Mouse (Mus musculus): ENCODE measurements at regions not wholly inside any gene's neighbourhood (a gene's known extent, or its start where the extent isn't known, plus 50 kb on each side); places are given as distances from the start of the nearest gene placed in this dataset.

- no peak for DNase-seq (ENCODE audit: low spot score)
These were observed 100.2 kb downstream of the Kctd12 start for GRCm38 (mm10) chr14:102882281-102882680.

DNA sequence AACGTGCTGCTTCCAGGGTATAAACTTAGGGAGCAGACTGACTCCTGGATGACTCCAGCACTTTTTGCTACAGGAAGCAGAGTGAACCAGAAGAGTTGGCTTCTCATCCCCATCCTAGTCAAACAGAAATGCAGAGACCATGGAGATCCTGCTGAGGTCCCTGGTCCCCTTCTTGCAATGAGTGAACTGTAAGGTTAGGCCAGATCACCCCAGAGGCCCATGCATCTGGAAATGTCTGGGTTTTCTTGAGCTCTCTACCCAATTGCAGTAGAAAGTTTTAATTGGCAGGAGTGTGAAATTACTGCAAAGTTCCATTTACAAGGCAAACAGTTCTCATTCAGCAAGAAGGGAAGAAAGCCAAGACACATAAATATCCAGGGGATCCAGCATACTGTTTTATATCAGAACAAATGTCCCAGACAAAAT, 101.8 kb downstream of the Kctd12 start:
- DNase-seq (ENCODE audit: low spot score): no peak

GRCm38 (mm10) chr14:102878572-102878971, 103.9 kb downstream of the Kctd12 start:
- DNase-seq (ENCODE audit: low spot score): no peak

GRCm38 (mm10) chr14:102868160-102868559, 114.3 kb downstream of the Kctd12 start:
- DNase-seq (ENCODE audit: low spot score): no peak

- DNase-seq (ENCODE audit: low spot score): no peak
These were observed 114.7 kb downstream of the Kctd12 start for GRCm38 (mm10) chr14:102867697-102868096.

DNA sequence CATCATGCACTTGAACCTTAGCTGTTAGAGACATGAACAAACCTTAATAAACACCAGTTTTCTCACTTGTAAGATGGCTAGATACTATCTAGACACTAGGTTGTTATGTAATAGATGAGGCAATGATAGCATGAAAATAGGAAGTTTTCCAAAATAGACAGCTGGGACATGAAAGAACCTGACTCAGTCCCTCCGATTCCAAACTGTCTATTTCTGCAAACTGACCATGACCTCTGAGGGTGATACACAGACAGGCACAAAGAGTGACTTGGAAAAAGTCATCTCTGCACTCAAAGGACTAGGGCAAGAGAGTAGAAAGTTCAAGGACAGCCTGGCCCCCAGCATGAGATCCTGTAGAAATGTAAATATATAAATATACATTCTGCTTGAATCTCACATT, 115.9 kb downstream of the Kctd12 start:
- no peak for DNase-seq (ENCODE audit: low spot score)

GRCm38 (mm10) chr14:102861694-102862093, 120.7 kb downstream of the Kctd12 start:
- DNase-seq (ENCODE audit: low spot score): no peak

DNA sequence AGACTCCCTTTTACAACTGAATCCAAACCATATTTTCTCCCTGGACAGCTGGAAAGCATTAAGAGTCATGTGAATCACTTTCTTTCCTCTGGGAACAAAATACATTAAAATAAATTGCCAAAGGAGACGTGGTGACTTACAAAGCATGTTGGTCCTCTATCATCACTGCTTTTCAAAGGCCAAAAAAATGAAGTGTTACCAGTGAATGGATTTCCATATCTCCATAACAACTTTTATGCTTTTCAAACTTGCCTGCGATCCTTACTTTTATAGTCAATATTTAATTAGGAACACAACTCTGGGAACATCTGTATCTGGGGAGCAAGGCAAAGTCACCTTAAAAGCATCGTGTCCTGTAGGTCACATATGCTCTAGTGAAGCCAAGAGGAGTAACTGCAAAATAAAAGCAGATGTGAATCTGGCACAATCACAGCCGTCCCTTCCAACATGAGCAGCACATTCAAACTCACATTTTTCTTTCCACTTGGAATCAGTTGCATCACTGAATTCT, 123.0 kb downstream of the Kctd12 start:
- no peak for DNase-seq (ENCODE audit: low spot score)

GRCm38 (mm10) chr14:102855264-102855840, 127.1 kb downstream of the Kctd12 start:
- DNase-seq (ENCODE audit: low spot score): no peak

GRCm38 (mm10) chr14:102843700-102844099, 138.7 kb downstream of the Kctd12 start:
- no peak for DNase-seq (ENCODE audit: low spot score)

GRCm38 (mm10) chr14:102837602-102838001, 144.8 kb downstream of the Kctd12 start:
- no peak for DNase-seq (ENCODE audit: low spot score)

- no peak for DNase-seq (ENCODE audit: low spot score)
These were observed 147.2 kb downstream of the Kctd12 start for GRCm38 (mm10) chr14:102835118-102835769.

DNA sequence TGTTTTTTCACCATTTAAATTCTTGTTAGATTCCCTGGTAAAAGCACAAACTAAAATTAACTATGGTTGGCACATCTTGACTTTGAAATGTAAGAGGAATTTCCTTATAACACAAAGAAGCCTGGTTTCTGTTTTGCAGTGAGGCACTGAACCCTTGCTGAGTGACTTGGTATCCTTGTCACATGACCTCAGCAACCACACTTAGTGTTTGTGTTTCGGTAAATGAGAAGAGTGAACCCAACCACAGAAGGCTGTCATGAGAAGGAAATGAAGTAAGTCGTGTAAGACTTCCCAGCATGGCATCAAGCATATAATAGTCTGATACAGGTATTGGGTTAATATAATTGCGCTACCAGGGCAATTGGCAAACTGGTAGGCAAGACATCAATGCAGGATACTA, 154.0 kb downstream of the Kctd12 start:
- no peak for DNase-seq (ENCODE audit: low spot score)

GRCm38 (mm10) chr14:102827756-102828384, 154.6 kb downstream of the Kctd12 start:
- DNase-seq (ENCODE audit: low spot score): no peak

DNA sequence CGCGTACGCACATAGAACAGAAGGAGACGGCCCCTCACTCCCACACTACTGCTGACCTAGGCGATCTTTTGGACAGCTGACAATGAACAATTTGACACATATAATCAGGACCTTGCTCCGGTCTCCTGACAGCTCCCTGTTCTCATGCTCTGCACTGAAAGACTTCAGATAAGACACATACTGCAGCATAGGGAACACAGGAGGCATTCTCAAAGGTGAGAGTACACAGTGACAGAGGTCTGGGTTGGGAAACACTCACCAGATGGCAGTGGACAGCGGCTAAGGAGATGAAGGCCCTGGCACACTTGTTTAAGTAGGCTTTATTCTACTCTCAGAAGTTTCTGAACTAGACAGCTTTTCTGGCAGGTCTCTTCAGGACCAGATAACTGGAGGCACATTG, 156.9 kb downstream of the Kctd12 start:
- no peak for DNase-seq (ENCODE audit: low spot score)

GRCm38 (mm10) chr14:102820663-102821062, 161.8 kb downstream of the Kctd12 start:
- DNase-seq (ENCODE audit: low spot score): no peak

- no peak for DNase-seq (ENCODE audit: low spot score)
These were observed 170.8 kb downstream of the Kctd12 start for GRCm38 (mm10) chr14:102811678-102812081.

DNA sequence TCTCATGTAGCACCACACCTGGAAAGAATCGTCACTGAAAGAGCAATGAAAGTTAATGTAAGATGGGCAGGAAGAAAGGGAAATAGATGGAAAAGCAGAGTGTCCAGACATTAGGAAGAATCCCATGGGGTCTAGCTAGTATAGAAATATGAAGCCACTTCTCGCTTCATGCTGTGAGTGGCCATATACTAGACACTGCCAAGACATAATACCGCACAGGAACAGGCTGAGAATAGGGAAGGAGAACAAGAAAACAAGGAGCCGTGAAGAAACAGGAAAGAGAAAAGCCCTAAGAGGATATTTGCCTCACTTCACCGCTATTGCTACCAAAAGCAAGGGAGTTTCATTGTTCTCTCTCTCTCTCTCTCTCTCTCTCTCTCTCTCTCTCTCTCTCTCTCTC, 171.4 kb downstream of the Kctd12 start:
- no peak for DNase-seq (ENCODE audit: low spot score)

DNA sequence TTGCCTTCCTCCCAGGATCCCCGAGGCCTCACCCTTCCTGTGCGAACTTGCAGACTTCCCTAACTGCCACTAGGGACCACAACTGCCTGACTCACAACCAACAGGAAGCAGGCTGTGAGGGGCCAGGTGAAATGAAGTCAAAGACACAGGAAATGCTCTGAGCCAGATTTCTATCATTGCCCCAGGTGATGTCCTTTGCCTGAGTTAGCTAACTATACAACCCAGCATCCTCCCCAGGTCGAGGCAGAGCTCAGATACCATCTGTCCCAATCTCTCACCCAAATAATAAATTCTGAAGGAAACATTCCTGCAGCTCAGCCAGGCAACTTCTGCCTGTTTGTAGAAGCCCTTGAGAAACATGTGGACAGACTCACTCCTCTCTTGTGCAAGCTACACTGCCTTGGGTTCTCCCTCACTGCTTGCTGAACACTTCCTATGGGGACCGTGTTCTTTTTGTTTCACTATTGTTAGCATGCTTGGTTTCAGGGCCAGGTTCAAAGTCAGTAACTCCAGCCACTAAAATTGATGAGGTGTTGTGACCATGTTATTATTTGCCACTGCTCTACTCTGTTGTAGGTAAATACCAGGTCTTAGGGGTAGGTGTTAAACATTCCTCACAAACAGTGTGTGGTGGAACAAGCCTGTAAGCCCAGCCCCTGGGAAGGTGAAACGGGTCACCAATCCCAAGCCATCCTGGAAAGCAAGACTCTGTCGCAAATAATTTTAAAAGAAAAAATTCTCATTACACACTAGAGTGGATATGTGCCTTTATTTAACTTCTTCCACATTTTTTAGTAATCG, 172.1 kb downstream of the Kctd12 start:
- DNase-seq (ENCODE audit: low spot score): no peak

- no peak for DNase-seq (ENCODE audit: low spot score)
These were observed 176.2 kb downstream of the Kctd12 start for GRCm38 (mm10) chr14:102805936-102806923.

DNA sequence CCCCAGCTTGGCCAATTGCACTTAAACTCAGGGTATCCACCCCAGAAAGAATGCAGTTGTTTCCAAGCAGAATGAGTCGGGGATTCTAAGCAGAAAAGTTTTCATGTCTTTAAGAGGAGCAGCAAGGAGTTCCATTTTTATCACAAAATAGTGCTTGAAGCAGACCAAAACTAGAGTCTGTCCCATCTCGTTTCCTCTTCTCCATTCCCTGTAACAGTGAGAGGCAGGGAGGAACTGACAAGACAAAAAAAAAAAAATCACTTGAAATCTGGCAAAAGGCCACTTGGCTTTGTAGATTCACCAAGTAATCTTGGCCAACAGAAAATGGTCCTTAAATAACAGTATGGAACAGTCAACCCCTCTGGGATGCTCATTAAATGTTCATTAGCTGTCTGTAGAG, 186.8 kb downstream of the Kctd12 start:
- no peak for DNase-seq (ENCODE audit: low spot score)

All from retina, embryonic 14.5 days (tissue).